Mouse (Mus musculus) heart, postnatal 25 days (tissue): Measurements from ENCODE around the gene Abr. TPM values are rescaled to one million over a fixed set of nuclear protein-coding genes. Genes with fewer than 3 reads are reported as not detected.

Experiments
- DNase-seq: peaks from one replicate; pipeline ENCODE4 v3.0.0; 2022; ENCODE audit warnings: low spot score
- intact Hi-C: fragments of 180-260 bp; cut with DNase I; formaldehyde crosslinking; loops from one replicate; pipeline ENCODE4 v1.15.1; 2025
- total RNA-seq, 2 experiments: library from RNA; stranded (reverse); gene quantifications; 2 replicates each; pipeline ENCODE4 v1.2.3; 2021

Abr gene
- total RNA-seq, 2 experiments from 2014 or later, result 26.2 to 29.5 TPM

- DNase-seq, result no peak
- intact Hi-C loops, result no loop called here
These were observed 145.0 kb downstream of the Abr start for GRCm38 (mm10) chr11:76477095-76477525.

- intact Hi-C loops, result no loop called here
- DNase-seq, result no peak
These were observed 145.6 kb downstream of the Abr start for GRCm38 (mm10) chr11:76476376-76477094.

- intact Hi-C loops, result no loop called here
- no peak for DNase-seq
These were observed 149.5 kb downstream of the Abr start for GRCm38 (mm10) chr11:76472617-76473016.

GRCm38 (mm10) chr11:76469311-76469998 is 152.7 kb downstream of the Abr start:
- no peak for DNase-seq

GRCm38 (mm10) chr11:76468347-76468746 is 153.8 kb downstream of the Abr start:
- DNase-seq, result no peak

More at GRCm38 (mm10) chr11:76469311-76469998, 152.7 kb downstream of the Abr start:
- intact Hi-C loops, result no loop called here

GRCm38 (mm10) chr11:76467487-76468005 is 154.6 kb downstream of the Abr start:
- intact Hi-C loops, result no loop called here
- no peak for DNase-seq

More at GRCm38 (mm10) chr11:76468347-76468746, 153.8 kb downstream of the Abr start:
- intact Hi-C loops, result no loop called here

GRCm38 (mm10) chr11:76467073-76467472 is 155.0 kb downstream of the Abr start:
- no peak for DNase-seq
- intact Hi-C loops, result no loop called here

GRCm38 (mm10) chr11:76465879-76466278 is 156.2 kb downstream of the Abr start:
- DNase-seq, result no peak
- intact Hi-C loops, result no loop called here

GRCm38 (mm10) chr11:76461696-76462095 is 160.4 kb downstream of the Abr start:
- DNase-seq, result no peak
- intact Hi-C loops, result no loop called here

- DNase-seq, result no peak
- intact Hi-C loops, result no loop called here
These were observed 160.9 kb downstream of the Abr start for GRCm38 (mm10) chr11:76461201-76461600.

GRCm38 (mm10) chr11:76459489-76459888 is 162.6 kb downstream of the Abr start:
- DNase-seq, result no peak
- intact Hi-C loops, result loop anchor here (5.0 to 10.0 kb wide), 4 partner anchors 53 to 207 kb away; no protein-coding TSS in a partner anchor

GRCm38 (mm10) chr11:76458730-76459129 is 163.4 kb downstream of the Abr start:
- intact Hi-C loops, result loop anchor here (5.0 to 10.0 kb wide), 4 partner anchors 54 to 206 kb away; no protein-coding TSS in a partner anchor
- DNase-seq, result no peak

GRCm38 (mm10) chr11:76456897-76457296 is 165.2 kb downstream of the Abr start:
- intact Hi-C loops, result loop anchor here (1.0 to 10.0 kb wide), 5 partner anchors 39 to 205 kb away; no protein-coding TSS in a partner anchor

GRCm38 (mm10) chr11:76456233-76456632 is 165.9 kb downstream of the Abr start:
- peak; percentile 60 for DNase-seq
- intact Hi-C loops, result loop anchor here (1.0 to 10.0 kb wide), 5 partner anchors 40 to 204 kb away; no protein-coding TSS in a partner anchor

More at GRCm38 (mm10) chr11:76456897-76457296, 165.2 kb downstream of the Abr start:
- DNase-seq, result no peak

- DNase-seq, result peak; percentile 23
- intact Hi-C loops, result loop anchor here (2.0 to 10.0 kb wide), 2 partner anchors 36 to 190 kb away; no protein-coding TSS in a partner anchor
These were observed 167.6 kb downstream of the Abr start for GRCm38 (mm10) chr11:76454492-76454891.

GRCm38 (mm10) chr11:76450202-76450561 is 171.9 kb downstream of the Abr start:
- no peak for DNase-seq
- intact Hi-C loops, result loop anchor here (10.0 kb wide), 1 partner anchor 195 kb away; no protein-coding TSS in a partner anchor

GRCm38 (mm10) chr11:76449520-76450201 is 172.5 kb downstream of the Abr start:
- peak; percentile 45 for DNase-seq
- intact Hi-C loops, result loop anchor here (10.0 kb wide), 1 partner anchor 195 kb away; no protein-coding TSS in a partner anchor

GRCm38 (mm10) chr11:76446251-76446650 is 175.9 kb downstream of the Abr start:
- intact Hi-C loops, result no loop called here
- no peak for DNase-seq

GRCm38 (mm10) chr11:76445459-76445858 is 176.7 kb downstream of the Abr start:
- DNase-seq, result no peak
- intact Hi-C loops, result no loop called here

GRCm38 (mm10) chr11:76439666-76440065 is 182.4 kb downstream of the Abr start:
- intact Hi-C loops, result no loop called here
- no peak for DNase-seq
